Mouse (Mus musculus) cerebellum, adult 2 months (tissue): ENCODE data around the gene Sltm. TPM values are rescaled to one million over a fixed set of nuclear protein-coding genes. Genes with fewer than 3 reads are reported as not detected.

Experiments used
- DNase-seq, 2 experiments: peaks; one replicate each; pipeline ENCODE4 v3.0.0; 2021
- H3K27ac ChIP-seq: fragments of 200-500 bp; 2 replicates; pipeline ENCODE4 v1.5.1; 2012; ENCODE audit warnings: low read length, control low read depth, inconsistent platforms; ENCODE audit not compliant: insufficient read depth
- H3K27me3 ChIP-seq: fragments of 200-500 bp; 2 replicates; pipeline ENCODE4 v1.6.1; 2012; ENCODE audit warnings: inconsistent platforms, mild to moderate bottlenecking, low read length, moderate library complexity; ENCODE audit not compliant: control insufficient read depth, insufficient read depth
- H3K4me1 ChIP-seq: fragments of 200-500 bp; 2 replicates; pipeline ENCODE4 v1.6.1; 2011; ENCODE audit warnings: low read length; ENCODE audit not compliant: control insufficient read depth, insufficient read depth
- H3K4me3 ChIP-seq: fragments of 200-500 bp; replicated peaks from 2 replicates; pipeline ENCODE3; 2011; ENCODE audit warnings: mild to moderate bottlenecking, low read depth, low read length, control low read depth; ENCODE audit not compliant: insufficient read depth
- CTCF ChIP-seq: fragments of 200-500 bp; IDR thresholded peaks from 2 replicates; pipeline ENCODE4 v1.5.1; 2011; ENCODE audit warnings: low read depth, mild to moderate bottlenecking, control low read depth, low read length, moderate library complexity, borderline replicate concordance; ENCODE audit not compliant: insufficient read depth
- POLR2A ChIP-seq: fragments of 200-500 bp; IDR thresholded peaks from 2 replicates; pipeline ENCODE4 v1.6.1; 2011; ENCODE audit warnings: low read length, control low read depth, borderline replicate concordance; ENCODE audit not compliant: insufficient read depth
- WGBS: fragments of 180-500 bp; shearing (Covaris S2); methylation state at CpG from one replicate; pipeline ENCODE4 v1.1.7; 2018; 5-methylcytosine and 5-hydroxymethylcytosine counted together
- polyA plus RNA-seq: library from polyadenylated mRNA; depleted of rRNA; stranded (reverse); fragments of >200 nt; gene quantifications from 2 replicates; pipeline ENCODE4 v1.2.3, GENCODE M21; 2012; rRNA removed

Sltm gene
- polyA plus RNA-seq, 1 experiment = 52.7 TPM

GRCm38 (mm10) chr9:70636748-70637147 is 94.2 kb downstream of the Sltm start:
- no peak for TF ChIP-seq POLR2A
- TF ChIP-seq CTCF = no peak
- Histone ChIP-seq H3K4me3 (no peak overlapping the region), H3K27ac (no peak overlapping the region), H3K4me1 (no peaks in the 10 kb centered on the region; the same call in 1 of the 2 replicates), H3K27me3 (no peaks in the 10 kb centered on the region)
- DNase-seq = no peak
- WGBS = 87% methylated on average over 2 of the region's 2 CpGs

Other genes with a start within 250 kb of the Sltm start
- 2.3 and 2.7 TPM in 2 replicates for gene Ccnb2, start 121.2 kb upstream of the Sltm start, polyA plus RNA-seq
- 30.1 and 32.2 TPM in 2 replicates for gene Rnf111, start 39.0 kb upstream of the Sltm start, polyA plus RNA-seq
- 1.4 and 1.5 TPM in 2 replicates for gene Gm10642, start 113.5 kb downstream of the Sltm start, polyA plus RNA-seq
- 58.4 and 67.3 TPM in 2 replicates for gene Mindy2, start 114.4 kb downstream of the Sltm start, polyA plus RNA-seq
- gene Adam10, start 136.2 kb downstream of the Sltm start, polyA plus RNA-seq = 44.9 and 47.7 TPM in 2 replicates